Mouse (Mus musculus): ENCODE measurements around the gene 9230113P08Rik. TPM values are rescaled to one million over a fixed set of nuclear protein-coding genes. Genes with fewer than 3 reads are reported as not detected.
"Not testable (repeated sequence)": the region's sequence is repeated elsewhere in the genome, so short reads cannot be mapped to it uniquely, and the experiment has no call there.

The 9230113P08Rik gene
- total RNA-seq (2021) = under 1 TPM in 1 of 2 experiments, not detected in 1; 0.32 TPM

DNA sequence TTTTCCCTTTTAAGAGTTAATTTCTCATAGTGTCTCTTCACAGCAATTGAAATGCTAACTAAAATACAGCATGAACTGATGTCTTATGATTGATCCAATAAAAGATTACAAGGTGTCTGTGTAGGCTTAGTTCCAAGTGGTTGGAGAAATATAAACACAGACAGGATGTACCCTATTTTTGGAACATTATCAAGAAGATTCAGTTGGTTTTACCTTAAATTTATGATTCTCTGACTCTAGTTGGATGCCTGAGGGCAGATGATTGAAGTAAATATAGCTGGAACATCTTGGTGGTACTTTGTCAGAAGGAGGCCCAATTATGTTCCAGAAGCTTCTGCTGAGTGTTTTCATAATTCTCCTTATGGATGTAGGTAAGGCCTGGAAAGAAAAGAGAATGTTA, at the start of gene 9230113P08Rik:
9230113P08Rik (plus strand) TSS at position 301 of the 400 bp plus-strand sequence.
- DNase-seq; intact Hi-C loops (cut with DNase I): not testable (repeated sequence)

DNA sequence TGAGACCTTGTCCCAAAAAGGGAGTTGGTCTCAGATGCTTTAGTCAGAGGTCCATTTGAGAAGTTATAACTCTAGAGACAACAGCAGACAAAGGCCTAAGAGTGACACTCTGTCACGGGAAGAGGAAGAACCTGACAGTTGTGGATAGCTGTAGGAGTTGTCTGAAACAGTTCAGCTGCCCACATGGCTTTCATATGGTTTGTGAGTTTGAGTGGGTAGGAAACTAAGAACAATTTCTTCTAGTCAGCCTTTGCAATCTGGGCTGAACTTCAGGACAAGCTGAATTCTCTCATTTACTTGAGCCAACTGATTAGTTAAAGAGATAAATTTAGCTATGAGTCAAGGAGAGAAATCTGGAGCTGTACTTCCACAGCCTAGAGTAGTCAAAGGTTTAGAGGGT, 15.1 kb upstream of the 9230113P08Rik start:
- intact Hi-C loops (cut with DNase I); DNase-seq: not testable (repeated sequence)

DNA sequence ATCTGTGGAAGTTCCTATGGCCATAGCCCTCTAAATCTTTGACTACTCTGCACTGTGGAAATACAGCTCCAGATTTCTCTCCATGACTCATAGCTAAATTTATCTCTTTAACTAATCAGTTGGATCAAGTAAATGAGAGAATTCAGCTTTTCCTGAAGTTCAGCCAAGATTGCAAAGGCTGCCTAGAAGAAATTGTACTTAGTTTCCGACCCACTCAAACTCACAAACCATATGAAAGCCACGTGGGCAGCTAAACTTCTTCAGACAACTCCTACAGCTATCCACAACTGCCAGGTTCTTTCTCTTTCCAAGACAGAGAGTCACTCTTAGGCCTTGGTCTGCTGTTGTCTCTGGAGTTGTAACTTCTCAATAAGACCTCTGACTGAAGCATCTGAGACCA, 3.7 kb upstream of the 9230113P08Rik start:
- no peak for DNase-seq
- intact Hi-C loops (cut with DNase I) = no loop called here

DNA sequence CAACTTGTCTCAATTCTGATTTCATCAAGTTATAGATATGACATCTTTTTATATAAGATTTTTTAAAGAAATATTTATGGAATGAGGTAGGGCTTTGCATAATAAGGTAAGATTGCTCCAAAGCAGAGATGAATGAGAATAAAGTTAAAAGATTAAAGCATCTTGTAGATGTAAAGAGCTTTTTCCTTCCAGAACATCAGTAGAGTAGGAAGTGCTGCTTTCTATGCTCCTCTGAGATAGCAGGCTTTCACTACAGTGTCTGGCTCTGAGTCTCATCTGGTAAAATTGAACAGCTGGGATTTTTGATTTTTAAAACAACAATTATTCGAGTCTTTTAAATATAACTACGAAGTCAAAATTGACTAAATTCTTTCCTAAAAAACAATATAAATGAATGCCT, 22.6 kb downstream of the 9230113P08Rik start:
- intact Hi-C loops (cut with DNase I) = no loop called here
- no peak for DNase-seq

Other genes with a start within 250 kb of the 9230113P08Rik start
- not detected for gene Pate1, start 221.0 kb upstream of the 9230113P08Rik start, total RNA-seq (2021)
- not detected for gene Gm17677, start 167.4 kb upstream of the 9230113P08Rik start, total RNA-seq (2021)
- gene Gm17727, start 130.3 kb upstream of the 9230113P08Rik start, total RNA-seq (2021) = not detected
- not detected for gene Gm27235, start 118.3 kb upstream of the 9230113P08Rik start, total RNA-seq (2021)
- gene D730048I06Rik, start 118.3 kb upstream of the 9230113P08Rik start, total RNA-seq (2021) = not detected
- not detected for gene 9230110F15Rik, start 64.3 kb upstream of the 9230113P08Rik start, total RNA-seq (2021)
- gene Gm5916, start 220.4 kb downstream of the 9230113P08Rik start, total RNA-seq (2021) = not detected